Mouse (Mus musculus): ENCODE data around the gene Smim9. TPM values are rescaled to one million over a fixed set of nuclear protein-coding genes. Genes with fewer than 3 reads are reported as not detected.

Gene Smim9
- not detected for polyA plus RNA-seq (2015; fragmentation: Illumina TruSeq; extraction: RNeasy Lipid Tissue Mini Kit (QIAGEN cat#74804); ENCODE audit: insufficient read depth, low read depth, low replicate concordance)

GRCm38 (mm10) chrX:75163670-75164069 is at the start of gene Smim9:
Gene Smim9, minus strand, starts transcription at chrX:75163770.

DNA sequence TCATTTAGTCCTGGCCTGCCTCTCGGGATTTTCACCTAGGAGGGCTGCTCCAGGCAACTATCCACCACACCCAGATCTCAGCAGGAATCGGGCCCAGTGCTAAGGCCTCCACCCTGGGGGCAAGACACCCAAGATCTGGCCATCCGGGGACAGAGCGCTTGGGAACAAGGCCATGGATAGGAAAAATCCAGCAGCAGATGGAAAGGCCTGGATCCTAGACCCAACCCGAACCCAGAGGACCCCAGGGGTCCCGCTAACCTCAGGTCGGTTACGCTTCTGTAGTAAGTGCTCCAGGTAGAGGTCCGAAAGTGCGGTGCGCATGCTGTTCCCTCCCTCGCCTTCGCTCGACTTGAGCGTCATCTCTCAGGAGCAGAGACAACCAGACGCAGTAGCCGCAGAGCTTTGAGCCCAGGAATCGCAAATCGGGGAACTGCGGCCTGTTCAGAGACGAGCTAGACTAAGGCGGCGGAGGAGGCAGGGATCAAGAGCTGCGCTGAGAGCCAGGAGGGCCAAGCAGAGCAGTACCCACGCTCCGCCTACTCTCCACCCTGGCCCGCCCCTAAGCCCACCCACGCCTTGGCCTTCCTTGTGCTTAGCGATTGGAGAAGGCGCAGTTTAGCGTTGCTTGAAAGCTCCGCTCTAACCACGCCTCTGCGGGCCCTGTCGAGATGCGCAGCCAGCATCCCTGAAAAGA is 33.0 kb downstream of the Smim9 start, which contains the start of gene Mpp1:
TSS of gene Mpp1 (minus strand) at position 550 of the 694 bp plus-strand sequence.

Other genes with a start within 250 kb of the Smim9 start
- gene Gab3, start 78.3 kb downstream of the Smim9 start, polyA plus RNA-seq (2015; fragmentation: Illumina TruSeq; extraction: RNeasy Lipid Tissue Mini Kit (QIAGEN cat#74804); ENCODE audit: insufficient read depth, low read depth, low replicate concordance): 0.55 TPM
- 6.6 TPM for gene Dkc1, start 67.9 kb downstream of the Smim9 start, polyA plus RNA-seq (2015; fragmentation: Illumina TruSeq; extraction: RNeasy Lipid Tissue Mini Kit (QIAGEN cat#74804); ENCODE audit: insufficient read depth, low read depth, low replicate concordance)
- 7.8 TPM for gene Mpp1, start 32.8 kb downstream of the Smim9 start, polyA plus RNA-seq (2015; fragmentation: Illumina TruSeq; extraction: RNeasy Lipid Tissue Mini Kit (QIAGEN cat#74804); ENCODE audit: insufficient read depth, low read depth, low replicate concordance)
- gene Fundc2, start 218.6 kb upstream of the Smim9 start, polyA plus RNA-seq (2015; fragmentation: Illumina TruSeq; extraction: RNeasy Lipid Tissue Mini Kit (QIAGEN cat#74804); ENCODE audit: insufficient read depth, low read depth, low replicate concordance): 5.3 TPM
- 0.46 TPM for gene F8, start 218.8 kb upstream of the Smim9 start, polyA plus RNA-seq (2015; fragmentation: Illumina TruSeq; extraction: RNeasy Lipid Tissue Mini Kit (QIAGEN cat#74804); ENCODE audit: insufficient read depth, low read depth, low replicate concordance)

Data from pancreas, adult 10 weeks (tissue).